Mouse (Mus musculus) hindbrain, embryonic 13.5 days (tissue): ENCODE measurements around the gene Vps25. TPM values are rescaled to one million over a fixed set of nuclear protein-coding genes. Genes with fewer than 3 reads are reported as not detected.

Experiments used
- ATAC-seq: fragments of 200-750 bp; cut with Nextera tagmentation; 2 replicates; pipeline ENCODE4 v1.8.0; 2017; ENCODE audit warnings: moderate TSS enrichment; ENCODE audit not compliant: low FRiP score
- H3K27ac ChIP-seq: fragments of 300-500 bp; sonication (generic); 2 replicates; pipeline ENCODE4 v1.5.1; 2015; ENCODE audit warnings: inconsistent platforms, mild to moderate bottlenecking, moderate library complexity
- H3K27me3 ChIP-seq: fragments of 300-500 bp; sonication (generic); 2 replicates; pipeline ENCODE4 v1.6.1; 2015; ENCODE audit warnings: mild to moderate bottlenecking, inconsistent platforms
- H3K36me3 ChIP-seq: fragments of 300-500 bp; sonication (generic); 2 replicates; pipeline ENCODE4 v1.6.1; 2015; ENCODE audit warnings: mild to moderate bottlenecking, inconsistent platforms
- H3K4me1 ChIP-seq: fragments of 300-500 bp; sonication (generic); replicated peaks from 2 replicates; pipeline ENCODE4 v1.6.1; 2015; ENCODE audit warnings: inconsistent platforms
- H3K4me2 ChIP-seq: fragments of 300-500 bp; sonication (generic); 2 replicates; pipeline ENCODE4 v1.6.1; 2015; ENCODE audit warnings: inconsistent platforms, mild to moderate bottlenecking, moderate library complexity
- H3K4me3 ChIP-seq: fragments of 300-500 bp; sonication (generic); 2 replicates; pipeline ENCODE4 v1.5.1; 2015; ENCODE audit warnings: mild to moderate bottlenecking, inconsistent platforms
- H3K9ac ChIP-seq: fragments of 300-500 bp; sonication (generic); 2 replicates; pipeline ENCODE4 v1.6.1; 2015; ENCODE audit warnings: mild to moderate bottlenecking, inconsistent platforms
- H3K9me3 ChIP-seq: fragments of 300-500 bp; sonication (generic); 2 replicates; pipeline ENCODE4 v1.6.1; 2016; ENCODE audit warnings: inconsistent platforms
- WGBS: fragments of 180-500 bp; shearing (Covaris S2); methylation state at CpG from one replicate; pipeline ENCODE4 v1.1.7; 2015; 5-methylcytosine and 5-hydroxymethylcytosine counted together
- polyA plus RNA-seq: library from polyadenylated mRNA; unstranded; fragments of >200 nt; fragmentation: Nextera tagmentation; extraction: Ambion mirVana; gene quantifications from 2 replicates; pipeline ENCODE4 v1.2.1, GENCODE M21; 2015

Vps25 gene
- polyA plus RNA-seq, result 110 and 115 TPM in 2 replicates

- H3K9ac ChIP-seq, result peak within 1 kb of the TSS; percentile 95
- H3K27ac ChIP-seq, result peak within 1 kb of the TSS; percentile 91
- peaks cover 13% of the 10 kb centered on the region for H3K36me3 ChIP-seq
- peak within 1 kb of the TSS; percentile 90 for H3K4me3 ChIP-seq
- H3K4me2 ChIP-seq, result peak within 1 kb of the TSS; percentile 95
- no peaks in the 10 kb centered on the region for H3K9me3 ChIP-seq
- 0 out of 2 replicates have a peak, but pooled peaks cover under 1% of the 10 kb centered on the region for H3K27me3 ChIP-seq
- peaks cover 16% of the 10 kb centered on the region for H3K4me1 ChIP-seq
- under 1% methylated on average over 40 of the region's 40 CpGs for WGBS
- peak; percentile 88 for ATAC-seq
Measured at GRCm38 (mm10) chr11:101253613-101254389, at the start of gene Vps25. Gene Vps25, plus strand, starts transcription at chr11:101253707.

- no peak overlapping the region for H3K4me3 ChIP-seq
- 42% methylated on average over 3 of the region's 3 CpGs for WGBS
- H3K27ac ChIP-seq, result no peak overlapping the region
- no peaks in the 10 kb centered on the region for H3K9me3 ChIP-seq
- H3K27me3 ChIP-seq, result no peaks in the 10 kb centered on the region
- H3K9ac ChIP-seq, result no peak overlapping the region
- H3K36me3 ChIP-seq, result peaks cover 68% of the 10 kb centered on the region
- no peak for ATAC-seq
- no peaks in the 10 kb centered on the region for H3K4me1 ChIP-seq
- H3K4me2 ChIP-seq, result no peak overlapping the region
Measured at GRCm38 (mm10) chr11:101211970-101212369, 41.5 kb upstream of the Vps25 start.

DNA sequence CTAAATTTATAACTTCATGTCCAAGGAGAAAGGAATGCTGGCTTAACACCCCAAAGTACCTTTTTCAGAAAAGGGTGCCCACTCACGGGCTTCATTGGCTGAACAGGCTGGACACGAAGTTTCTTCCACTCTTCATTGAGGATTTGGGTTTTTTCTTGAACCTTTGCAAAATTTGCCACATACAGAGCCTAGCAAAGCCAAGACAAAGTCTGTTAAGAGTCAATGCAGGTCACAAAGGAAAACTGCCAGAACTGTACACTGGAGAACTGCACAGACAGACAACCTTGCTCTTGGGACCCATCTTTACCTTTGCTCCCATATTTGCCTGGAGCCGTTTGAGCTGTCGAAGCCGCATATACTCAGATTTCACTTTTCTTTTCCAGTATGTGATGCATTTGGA lies 36.6 kb upstream of the Vps25 start:
- Histone ChIP-seq H3K27ac (no peak overlapping the region), H3K9ac (no peak overlapping the region), H3K4me2 (no peak overlapping the region), H3K4me3 (no peak overlapping the region), H3K4me1 (no peaks in the 10 kb centered on the region), H3K27me3 (no peaks in the 10 kb centered on the region), H3K36me3 (peaks cover 32% of the 10 kb centered on the region), H3K9me3 (no peaks in the 10 kb centered on the region)
- no peak for ATAC-seq
- 92% methylated on average over 5 of the region's 5 CpGs for WGBS

GRCm38 (mm10) chr11:101218436-101219055 lies 35.0 kb upstream of the Vps25 start:
- no peak overlapping the region for H3K27ac ChIP-seq
- no peaks in the 10 kb centered on the region for H3K9me3 ChIP-seq
- H3K36me3 ChIP-seq, result peaks cover 23% of the 10 kb centered on the region
- no peak overlapping the region for H3K4me3 ChIP-seq
- no peak for ATAC-seq
- H3K4me1 ChIP-seq, result no peaks in the 10 kb centered on the region
- H3K9ac ChIP-seq, result no peak overlapping the region
- WGBS, result 87% methylated on average over 10 of the region's 10 CpGs
- no peaks in the 10 kb centered on the region for H3K27me3 ChIP-seq
- H3K4me2 ChIP-seq, result no peak overlapping the region

DNA sequence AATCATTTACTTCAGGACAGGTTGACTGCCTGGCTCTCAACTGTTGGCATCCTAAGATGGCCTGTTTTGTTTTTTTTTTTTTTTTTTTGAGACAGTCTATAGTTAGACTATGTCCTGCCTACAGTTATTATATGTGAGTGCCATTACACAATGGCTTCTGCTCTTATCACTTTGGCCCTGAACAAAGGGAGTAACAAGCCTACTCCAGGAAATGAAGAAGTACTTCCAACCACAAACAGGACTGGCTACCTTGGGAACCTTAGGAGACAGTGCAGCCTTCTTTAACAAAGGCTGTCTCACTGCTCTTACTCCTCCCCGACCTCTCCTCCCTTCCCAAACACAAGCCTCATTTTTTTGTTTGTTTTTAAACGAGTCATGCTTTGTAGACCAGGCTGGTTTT lies 32.7 kb upstream of the Vps25 start:
- no peak overlapping the region for H3K4me3 ChIP-seq
- H3K4me1 ChIP-seq, result peaks cover 8% of the 10 kb centered on the region
- ATAC-seq, result no peak
- no peak overlapping the region for H3K4me2 ChIP-seq
- no peaks in the 10 kb centered on the region for H3K9me3 ChIP-seq
- no peak overlapping the region for H3K9ac ChIP-seq
- 68% methylated on average over 2 of the region's 2 CpGs for WGBS
- no peaks in the 10 kb centered on the region for H3K27me3 ChIP-seq
- H3K36me3 ChIP-seq, result peaks cover 1% of the 10 kb centered on the region; the same call in 1 of the 2 replicates
- no peak overlapping the region for H3K27ac ChIP-seq

GRCm38 (mm10) chr11:101221306-101221986 lies 32.1 kb upstream of the Vps25 start:
- Histone ChIP-seq H3K27me3 (no peaks in the 10 kb centered on the region), H3K9ac (no peak overlapping the region), H3K4me2 (no peak overlapping the region), H3K27ac (no peak overlapping the region), H3K36me3 (no peaks in the 10 kb centered on the region), H3K4me3 (no peak overlapping the region), H3K4me1 (peaks cover 11% of the 10 kb centered on the region), H3K9me3 (no peaks in the 10 kb centered on the region)
- no peak for ATAC-seq
- 90% methylated on average over 8 of the region's 8 CpGs for WGBS

DNA sequence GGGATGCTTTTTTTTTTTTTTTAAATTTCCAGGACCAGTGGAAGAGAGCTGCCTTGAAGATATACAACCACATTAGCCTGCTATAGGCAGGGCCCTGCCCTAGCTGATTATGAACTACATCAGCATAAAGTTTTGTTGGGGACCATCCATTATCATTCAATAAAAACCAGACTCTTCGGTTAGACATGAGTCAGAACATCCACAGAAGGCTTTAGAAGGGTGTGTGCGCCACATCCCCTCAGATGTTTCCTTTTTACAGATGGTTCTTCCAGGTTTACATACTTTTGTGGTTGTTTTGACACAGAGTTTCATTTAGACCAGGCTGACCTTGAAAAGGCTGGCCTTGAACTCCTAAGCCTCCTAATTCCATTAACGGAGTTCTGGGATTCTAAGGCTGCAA lies 29.2 kb upstream of the Vps25 start:
- no peaks in the 10 kb centered on the region for H3K9me3 ChIP-seq
- ATAC-seq, result no peak
- H3K4me2 ChIP-seq, result no peak overlapping the region
- H3K4me3 ChIP-seq, result no peak overlapping the region
- no peak overlapping the region for H3K27ac ChIP-seq
- no peak overlapping the region for H3K9ac ChIP-seq
- H3K36me3 ChIP-seq, result no peaks in the 10 kb centered on the region
- H3K4me1 ChIP-seq, result peaks cover 12% of the 10 kb centered on the region
- 90% methylated on average over 3 of the region's 3 CpGs for WGBS
- H3K27me3 ChIP-seq, result peaks cover 5% of the 10 kb centered on the region

DNA sequence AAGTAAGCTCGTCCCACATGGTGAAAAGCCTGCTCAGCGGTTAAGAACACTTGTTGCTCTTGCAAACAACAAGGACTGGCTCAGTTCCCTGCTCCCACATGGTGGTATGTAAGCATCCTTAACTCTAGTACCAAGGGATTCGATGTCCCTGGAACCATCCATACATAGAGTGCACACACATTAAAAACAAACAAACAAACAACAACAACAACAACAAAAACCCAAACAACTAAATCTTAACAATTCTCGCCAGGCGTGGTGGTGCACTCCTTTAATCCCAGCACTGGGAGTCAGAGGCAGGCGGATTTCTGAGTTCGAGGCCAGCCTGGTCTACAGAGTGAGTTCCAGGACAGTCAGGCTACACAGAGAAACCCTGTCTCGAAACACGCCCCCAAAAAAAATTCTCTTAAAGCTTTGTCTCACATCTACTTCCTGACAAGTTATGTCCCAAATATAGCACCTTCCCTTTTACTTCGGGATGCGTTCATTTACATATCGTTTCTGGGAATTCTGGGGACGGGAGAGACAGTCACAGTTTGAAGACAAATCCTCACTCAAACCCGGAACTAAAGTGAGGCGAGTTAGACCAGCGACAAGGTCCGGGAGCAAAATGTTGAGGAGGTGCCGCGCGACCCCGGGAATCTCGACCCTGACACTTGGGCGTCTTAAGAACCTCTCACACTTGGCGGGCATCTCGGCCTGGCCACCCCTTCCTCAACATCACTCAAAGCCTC lies 28.0 kb upstream of the Vps25 start:
- H3K9ac ChIP-seq, result peak overlapping the region; percentile 86
- 20% methylated on average over 25 of the region's 25 CpGs for WGBS
- H3K36me3 ChIP-seq, result no peaks in the 10 kb centered on the region
- ATAC-seq, result no peak
- H3K4me3 ChIP-seq, result peak overlapping the region; percentile 83
- peaks cover 12% of the 10 kb centered on the region for H3K4me1 ChIP-seq
- peak overlapping the region; percentile 52; the same call in 1 of the 2 replicates for H3K27ac ChIP-seq
- H3K4me2 ChIP-seq, result peak overlapping the region; percentile 95
- H3K9me3 ChIP-seq, result no peaks in the 10 kb centered on the region
- H3K27me3 ChIP-seq, result peaks cover 5% of the 10 kb centered on the region

DNA sequence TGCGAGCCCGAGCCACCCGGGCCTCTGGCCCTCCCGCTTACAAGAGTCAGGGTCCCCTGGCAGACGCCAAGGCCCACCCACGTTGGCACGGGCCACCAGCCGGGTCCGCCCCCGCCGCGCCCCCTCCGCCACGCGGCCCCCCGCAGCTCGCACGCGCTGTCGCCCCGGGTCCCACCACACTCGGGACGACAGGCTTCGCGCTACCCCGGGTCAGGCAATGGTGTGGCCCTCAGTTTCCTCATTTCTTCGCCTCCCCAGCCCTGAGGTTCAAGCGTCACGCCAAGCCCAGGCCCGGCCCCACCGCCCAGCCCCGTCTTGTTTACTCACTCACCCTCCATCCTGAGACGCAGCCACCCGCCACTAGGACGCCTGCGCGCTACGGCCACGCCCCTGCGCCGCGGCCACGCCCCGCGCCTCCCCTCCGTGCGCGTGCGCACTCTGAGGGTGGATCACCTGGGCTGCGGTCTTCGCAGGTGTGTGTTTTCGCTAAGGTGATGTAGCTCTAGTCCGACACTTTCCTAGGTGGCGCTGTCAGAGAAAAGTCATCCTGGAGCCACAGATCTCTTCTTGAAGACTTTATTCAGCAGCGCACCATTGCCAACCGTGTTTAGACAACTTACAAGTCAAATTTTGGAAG lies 27.3 kb upstream of the Vps25 start, which contains the start of gene Ezh1:
TSS of gene Ezh1 (minus strand) at position 399 of the 637 bp plus-strand sequence.
- H3K27ac ChIP-seq, result peak within 1 kb of the TSS; percentile 52; the same call in 1 of the 2 replicates
- peak within 1 kb of the TSS; percentile 83 for H3K4me3 ChIP-seq
- peaks cover 17% of the 10 kb centered on the region for H3K4me1 ChIP-seq
- peak within 1 kb of the TSS; percentile 95 for H3K4me2 ChIP-seq
- WGBS, result 1% methylated on average over 56 of the region's 56 CpGs
- H3K36me3 ChIP-seq, result no peaks in the 10 kb centered on the region
- peaks cover 10% of the 10 kb centered on the region for H3K27me3 ChIP-seq
- peak within 1 kb of the TSS; percentile 86 for H3K9ac ChIP-seq
- ATAC-seq, result peak; percentile 97
- no peaks in the 10 kb centered on the region for H3K9me3 ChIP-seq

- no peak for ATAC-seq
- no peak overlapping the region for H3K4me2 ChIP-seq
- peaks cover 19% of the 10 kb centered on the region for H3K27me3 ChIP-seq
- no peaks in the 10 kb centered on the region for H3K36me3 ChIP-seq
- H3K4me3 ChIP-seq, result no peak overlapping the region
- no peak overlapping the region for H3K27ac ChIP-seq
- no peaks in the 10 kb centered on the region for H3K9me3 ChIP-seq
- H3K4me1 ChIP-seq, result peaks cover 23% of the 10 kb centered on the region
- 20% methylated on average over 8 of the region's 8 CpGs for WGBS
- no peak overlapping the region for H3K9ac ChIP-seq
Measured at GRCm38 (mm10) chr11:101229361-101229900, 24.1 kb upstream of the Vps25 start.

GRCm38 (mm10) chr11:101230061-101230511 lies 23.4 kb upstream of the Vps25 start:
- H3K9ac ChIP-seq, result no peak overlapping the region
- WGBS, result 24% methylated on average over 2 of the region's 2 CpGs

More at GRCm38 (mm10) chr11:101230061-101230511, 23.4 kb upstream of the Vps25 start:
- Histone ChIP-seq H3K27me3 (peaks cover 19% of the 10 kb centered on the region), H3K4me2 (no peak overlapping the region), H3K4me3 (no peak overlapping the region), H3K9me3 (no peaks in the 10 kb centered on the region), H3K27ac (peak overlapping the region; percentile 49; the same call in 1 of the 2 replicates), H3K4me1 (peaks cover 23% of the 10 kb centered on the region), H3K36me3 (no peaks in the 10 kb centered on the region)
- no peak for ATAC-seq
